Comparison of ENCODE assay signal across 12 mouse cellular contexts in genomic region chr10:78745453-78746232, GRCm38 (mm10). TPM values are rescaled to one million over a fixed set of nuclear protein-coding genes. Genes with fewer than 3 reads are reported as not detected.
DNase-seq lines count a peak whose midpoint lies in the region; ATAC-seq and TF ChIP-seq lines count a peak whose summit lies in the region.
"Had no signal": no experiment of that assay in that cellular context is flagged by ENCODE, and none has a peak within 500 bp of the region (broad histone marks: within the 10 kb centered on the region; RNA-seq: fewer than 3 reads in every experiment).

No protein-coding gene starts in this region.

- H3K36me3 ChIP-seq in lung, embryonic 14.5 days (ENCODE audit: insufficient read depth), result no peaks in the 10 kb centered on the region
- H3K36me3 ChIP-seq in embryonic facial prominence, embryonic 11.5 days (replicated peaks; ENCODE audit: control insufficient read depth, insufficient read depth, low read depth, low read length), result no peaks in the 10 kb centered on the region
- H3K36me3 ChIP-seq: hindbrain, embryonic 12.5 days had no signal

- H3K27ac ChIP-seq in lung, embryonic 14.5 days (ENCODE audit: low read depth), result no peak overlapping the region
- H3K27ac ChIP-seq in embryonic facial prominence, embryonic 11.5 days (replicated peaks; ENCODE audit: low read depth, low read length), result no peak overlapping the region
- H3K27ac ChIP-seq: hindbrain, embryonic 12.5 days; macrophage had no signal

- no peak overlapping the region for H3K4me2 ChIP-seq in lung, embryonic 14.5 days
- H3K4me2 ChIP-seq in embryonic facial prominence, embryonic 11.5 days (ENCODE audit: low read depth, low read length), result no peak overlapping the region
- H3K4me2 ChIP-seq: hindbrain, embryonic 12.5 days had no signal

- H3K9ac ChIP-seq in lung, embryonic 14.5 days, result no peak overlapping the region
- H3K9ac ChIP-seq in embryonic facial prominence, embryonic 11.5 days (replicated peaks; ENCODE audit: low read length), result no peak overlapping the region
- H3K9ac ChIP-seq: hindbrain, embryonic 12.5 days had no signal

- TF ChIP-seq CTCF in lung, embryonic 14.5 days (IDR thresholded peaks at IDR 0.05; ENCODE audit: low read depth), result peak; percentile 40
- no peak for TF ChIP-seq CTCF in lung, adult 2 months (IDR thresholded peaks at IDR 0.05; ENCODE audit: insufficient read depth, low read length)

- no peak overlapping the region for H3K4me3 ChIP-seq in lung, embryonic 14.5 days (ENCODE audit: low read depth, low read length)
- no peak overlapping the region for H3K4me3 ChIP-seq in lung, adult 2 months (replicated peaks; ENCODE audit: extremely low read depth, low read depth, low read length)
- no peak overlapping the region for H3K4me3 ChIP-seq in embryonic facial prominence, embryonic 11.5 days (ENCODE audit: low read depth, low read length)
- H3K4me3 ChIP-seq: hindbrain, embryonic 12.5 days had no signal

- ATAC-seq in lung, embryonic 14.5 days (ENCODE audit: insufficient read depth), result no peak
- ATAC-seq in embryonic facial prominence, embryonic 11.5 days (replicated peaks; ENCODE audit: insufficient number of reproducible peaks, low FRiP score, low TSS enrichment, low read depth), result 0 out of 2 replicates have a peak, but pooled peaks have one; percentile 57

- TF ChIP-seq POLR2A in lung, adult 2 months (IDR thresholded peaks at IDR 0.05; ENCODE audit: borderline replicate concordance, extremely low read depth, low read depth, low read length), result no peak

- 50% methylated on average over 4 of the region's 4 CpGs for WGBS in lung, embryonic 14.5 days
- 54% methylated on average over 4 of the region's 4 CpGs for WGBS in lung, adult 2 months
- 29% methylated on average over 4 of the region's 4 CpGs for WGBS in embryonic facial prominence, embryonic 11.5 days

- DNase-seq in cerebellum, postnatal 10 days, result peak; percentile 16 to 27
- DNase-seq in cerebellum, adult 9-10 months, result no peak
- no peak for DNase-seq in lung, embryonic 14.5 days
- no peak for DNase-seq in lung, adult 2 months
- peak; percentile 77 for DNase-seq in embryonic facial prominence, embryonic 11.5 days (ENCODE audit: low spot score)
- DNase-seq in mesoderm, embryonic 11.5 days (ENCODE audit: low read depth, low spot score), result peak; percentile 17
- no peak for DNase-seq in adrenal gland, postnatal 36 days
- no peak for DNase-seq in natural killer cell, adult 2 months (ENCODE audit: low spot score in 2 of 2)
- DNase-seq: gastrocnemius, postnatal 25 days had no signal

- H3K9me3 ChIP-seq in lung, embryonic 14.5 days (ENCODE audit: low read depth, low read length), result no peaks in the 10 kb centered on the region
- no peaks in the 10 kb centered on the region for H3K9me3 ChIP-seq in embryonic facial prominence, embryonic 11.5 days (replicated peaks; ENCODE audit: control insufficient read depth, low read length)
- H3K9me3 ChIP-seq: hindbrain, embryonic 12.5 days had no signal

- H3K27me3 ChIP-seq in lung, embryonic 14.5 days (ENCODE audit: insufficient read depth, low read length), result no peaks in the 10 kb centered on the region
- H3K27me3 ChIP-seq in embryonic facial prominence, embryonic 11.5 days (ENCODE audit: control insufficient read depth, insufficient read depth, low read length), result no peaks in the 10 kb centered on the region

- H3K4me1 ChIP-seq in lung, embryonic 14.5 days (ENCODE audit: insufficient read depth), result no peaks in the 10 kb centered on the region
- H3K4me1 ChIP-seq in lung, adult 2 months (ENCODE audit: control insufficient read depth, insufficient read depth, low read length), result no peaks in the 10 kb centered on the region
- peaks cover 2% of the 10 kb centered on the region; the same call in 1 of the 2 replicates for H3K4me1 ChIP-seq in embryonic facial prominence, embryonic 11.5 days (ENCODE audit: control insufficient read depth, insufficient read depth, low read length)

RNA-seq across cellular contexts. Expression of gene Ccdc105, which starts 7.2 kb away (rescaled TPM):
- polyA plus RNA-seq in lung, embryonic 14.5 days (2014; fragmentation: Nextera tagmentation; extraction: Ambion mirVana), result 0.18 and 0.21 TPM in 2 replicates
- not detected in 2 replicates for polyA plus RNA-seq in lung, adult 2 months (2012; rRNA removed)
- polyA plus RNA-seq in embryonic facial prominence, embryonic 11.5 days (2014; fragmentation: Nextera tagmentation; extraction: Ambion mirVana), result 0.11 TPM in 1 of 2 replicates, not detected in the other
- total RNA-seq in adrenal gland, postnatal 36 days (2021), result not detected
- total RNA-seq: gastrocnemius, postnatal 25 days; neutrophil, adult 5-6 weeks had no signal
- polyA plus RNA-seq: macrophage had no signal

RNA-seq across cellular contexts. Expression of gene Casp14, which starts 27.5 kb away (rescaled TPM):
- not detected in 2 replicates for polyA plus RNA-seq in lung, embryonic 14.5 days (2014; fragmentation: Nextera tagmentation; extraction: Ambion mirVana)
- polyA plus RNA-seq in lung, adult 2 months (2012; rRNA removed), result 0.05 and 3.6 TPM in 2 replicates
- 0.24 TPM in 1 of 2 replicates, not detected in the other for polyA plus RNA-seq in embryonic facial prominence, embryonic 11.5 days (2014; fragmentation: Nextera tagmentation; extraction: Ambion mirVana)
- total RNA-seq in adrenal gland, postnatal 36 days (2021), result not detected
- total RNA-seq: gastrocnemius, postnatal 25 days; neutrophil, adult 5-6 weeks had no signal
- polyA plus RNA-seq: hindbrain, embryonic 12.5 days; macrophage had no signal

RNA-seq across cellular contexts. Expression of gene Slc1a6, which starts 34.7 kb away (rescaled TPM):
- 0.77 and 1.1 TPM in 2 replicates for polyA plus RNA-seq in lung, embryonic 14.5 days (2014; fragmentation: Nextera tagmentation; extraction: Ambion mirVana)
- polyA plus RNA-seq in lung, adult 2 months (2012; rRNA removed), result 0.25 and 0.50 TPM in 2 replicates
- polyA plus RNA-seq in embryonic facial prominence, embryonic 11.5 days (2014; fragmentation: Nextera tagmentation; extraction: Ambion mirVana), result 1.1 and 1.3 TPM in 2 replicates
- total RNA-seq in adrenal gland, postnatal 36 days (2021), result not detected
- total RNA-seq: gastrocnemius, postnatal 25 days; neutrophil, adult 5-6 weeks had no signal
- polyA plus RNA-seq: macrophage had no signal

Comparison
In these comparisons a context has a peak if more than half of its experiments do, and no peak if none do; other contexts are left out.
1. DNase-seq: peak in cerebellum, postnatal 10 days (2 of 2), embryonic facial prominence, embryonic 11.5 days (single experiment) and mesoderm, embryonic 11.5 days (single experiment); none in cerebellum, adult 9-10 months (single experiment), lung, embryonic 14.5 days (single experiment), lung, adult 2 months (single experiment), adrenal gland, postnatal 36 days (0 of 2) and natural killer cell, adult 2 months (0 of 2).